Mouse (Mus musculus) liver, adult (tissue): ENCODE results near the gene Akap5.

Experiments
- GATA4 ChIP-seq: IDR thresholded peaks from 2 replicates; pipeline ENCODE4 v1.6.1; 2014; ENCODE audit warnings: mild to moderate bottlenecking, low read length; ENCODE audit not compliant: insufficient replicate concordance

The Akap5 gene

GRCm38 (mm10) chr12:76304199-76304598 lies 20.5 kb upstream of the Akap5 start:
- no peak for TF ChIP-seq GATA4

- no peak for TF ChIP-seq GATA4
These were observed 19.6 kb upstream of the Akap5 start for GRCm38 (mm10) chr12:76305107-76305506.

- TF ChIP-seq GATA4, result no peak
These were observed 17.7 kb upstream of the Akap5 start for GRCm38 (mm10) chr12:76306852-76307561.

DNA sequence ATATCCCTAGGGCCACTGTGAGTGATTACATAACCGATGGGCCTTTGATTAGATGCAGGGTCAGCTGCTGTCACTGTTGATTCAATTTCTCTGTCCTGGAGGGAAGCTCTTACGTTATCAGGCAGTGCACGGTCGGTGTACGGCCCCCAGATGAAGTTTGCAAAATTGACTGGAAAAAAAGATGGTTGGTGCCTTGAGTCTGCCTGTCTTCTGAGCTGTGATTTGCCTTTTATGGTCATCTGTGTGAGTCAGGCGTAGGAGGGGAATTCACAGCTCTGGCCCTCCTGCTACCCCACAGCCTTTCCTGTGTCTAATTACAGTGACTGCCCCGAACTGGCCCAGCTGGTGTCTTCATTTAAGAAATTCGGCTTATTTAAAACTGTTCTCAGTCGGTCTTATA lies 16.7 kb upstream of the Akap5 start:
- TF ChIP-seq GATA4, result no peak

- TF ChIP-seq GATA4, result no peak
These were observed 16.3 kb upstream of the Akap5 start for GRCm38 (mm10) chr12:76308436-76308835.

DNA sequence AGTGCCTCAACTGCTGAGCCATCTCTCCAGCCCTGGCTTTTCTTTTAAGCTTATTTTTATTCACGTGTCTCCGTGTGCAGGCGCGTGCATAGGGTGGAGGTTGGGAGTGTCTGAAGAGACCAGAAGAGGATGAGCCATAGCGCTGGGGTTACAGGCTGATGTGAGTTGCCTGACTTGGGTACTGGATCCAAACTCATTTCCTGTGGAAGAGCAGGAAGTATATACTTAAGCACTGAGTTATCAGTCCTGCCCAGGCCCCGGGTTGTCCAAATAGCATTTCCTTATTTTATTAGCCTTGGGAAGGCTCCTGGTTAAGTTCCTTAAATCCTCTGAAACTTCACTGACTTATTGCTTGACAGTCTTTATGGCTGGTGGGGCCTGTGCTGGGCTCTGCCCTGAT lies 14.7 kb upstream of the Akap5 start:
- no peak for TF ChIP-seq GATA4

DNA sequence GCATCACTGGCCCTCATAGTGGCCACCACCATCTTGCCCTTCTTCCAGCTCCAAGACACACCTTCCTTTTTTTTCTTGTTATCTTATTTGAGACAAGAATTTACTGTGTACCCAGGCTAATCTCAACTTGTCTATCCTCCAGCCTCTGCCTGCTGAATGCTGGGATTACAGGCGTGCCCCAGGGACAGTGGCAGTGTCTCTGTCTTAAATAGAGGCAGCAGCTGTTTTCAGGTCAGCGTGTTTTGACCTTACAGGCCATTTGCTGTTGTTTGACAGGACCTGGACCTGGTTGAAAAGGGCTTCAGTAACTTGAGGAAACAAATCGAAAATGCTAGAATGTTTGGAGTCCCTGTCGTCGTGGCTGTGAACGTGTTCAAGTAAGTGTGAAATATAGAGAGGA lies 14.1 kb upstream of the Akap5 start:
- TF ChIP-seq GATA4, result no peak

DNA sequence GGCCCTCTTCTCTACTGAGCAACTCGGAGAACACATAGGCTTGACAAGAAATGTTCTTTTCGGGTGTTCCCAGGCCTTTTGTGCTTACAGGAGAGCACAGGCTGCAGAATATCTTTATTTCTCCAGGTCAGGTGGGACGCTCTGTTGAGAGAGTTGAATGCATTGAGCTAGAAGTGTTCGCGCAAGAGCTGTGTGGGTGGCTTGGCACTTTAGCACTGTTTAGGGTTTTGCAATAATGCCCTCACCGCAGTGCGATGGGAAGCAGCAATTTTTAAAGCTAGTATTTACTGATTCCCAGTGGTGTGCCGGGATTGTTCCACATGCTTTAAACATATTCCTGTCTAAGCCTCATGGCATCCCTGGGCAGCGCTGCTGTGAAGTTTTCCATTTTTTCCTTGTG lies 13.5 kb upstream of the Akap5 start:
- no peak for TF ChIP-seq GATA4

GRCm38 (mm10) chr12:76311951-76312350 lies 12.7 kb upstream of the Akap5 start:
- no peak for TF ChIP-seq GATA4

DNA sequence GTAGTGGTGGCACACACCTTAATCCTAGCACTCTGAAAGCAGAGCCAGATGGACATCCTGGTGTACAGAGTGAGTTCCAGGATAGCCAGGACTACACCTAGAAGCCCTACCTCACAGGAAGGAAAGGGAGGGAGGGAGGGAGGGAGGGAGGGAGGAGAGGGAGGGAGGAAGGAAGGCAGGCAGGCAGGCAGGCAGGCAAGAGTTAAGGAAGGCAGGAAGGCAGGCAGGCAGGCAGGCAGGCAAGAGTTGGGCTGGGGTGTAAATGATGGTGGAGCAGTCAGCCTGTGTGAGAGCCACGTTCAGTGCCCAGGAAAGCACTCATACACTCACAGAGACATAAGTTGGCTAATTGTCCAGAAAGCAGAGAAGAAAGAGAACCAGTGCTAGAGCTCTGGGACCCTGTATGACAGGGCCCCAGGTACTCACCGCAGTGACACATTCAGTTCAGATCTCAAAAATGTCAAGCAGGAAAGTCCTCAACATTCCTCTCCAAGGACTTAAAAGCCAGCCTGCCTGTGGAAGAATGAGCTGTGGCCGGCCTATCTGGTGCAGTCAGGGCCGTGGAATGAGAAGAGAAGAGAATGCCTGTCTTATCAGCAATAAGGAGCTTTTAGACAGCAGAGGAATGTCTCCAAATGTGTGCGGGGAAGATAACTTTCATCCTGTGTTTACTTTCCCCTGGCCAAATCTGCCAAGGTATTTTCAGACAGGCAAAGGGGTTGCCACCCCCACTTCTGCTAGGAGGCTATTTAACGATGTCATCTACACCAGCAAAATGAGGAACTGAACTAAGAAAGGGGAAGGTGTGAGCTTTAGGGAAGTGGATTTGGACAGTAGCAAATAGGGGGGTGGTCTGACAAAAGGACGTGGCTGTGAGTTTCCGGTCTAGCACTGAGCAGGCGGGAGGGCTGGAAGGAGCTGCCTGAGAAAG lies 6.1 kb upstream of the Akap5 start:
- TF ChIP-seq GATA4, result no peak

GRCm38 (mm10) chr12:76326437-76327220 lies 1.9 kb downstream of the Akap5 start:
- no peak for TF ChIP-seq GATA4

- no peak for TF ChIP-seq GATA4
These were observed 4.1 kb downstream of the Akap5 start for GRCm38 (mm10) chr12:76328567-76329354.

- TF ChIP-seq GATA4, result no peak
These were observed 9.0 kb downstream of the Akap5 start for GRCm38 (mm10) chr12:76333688-76334087.

DNA sequence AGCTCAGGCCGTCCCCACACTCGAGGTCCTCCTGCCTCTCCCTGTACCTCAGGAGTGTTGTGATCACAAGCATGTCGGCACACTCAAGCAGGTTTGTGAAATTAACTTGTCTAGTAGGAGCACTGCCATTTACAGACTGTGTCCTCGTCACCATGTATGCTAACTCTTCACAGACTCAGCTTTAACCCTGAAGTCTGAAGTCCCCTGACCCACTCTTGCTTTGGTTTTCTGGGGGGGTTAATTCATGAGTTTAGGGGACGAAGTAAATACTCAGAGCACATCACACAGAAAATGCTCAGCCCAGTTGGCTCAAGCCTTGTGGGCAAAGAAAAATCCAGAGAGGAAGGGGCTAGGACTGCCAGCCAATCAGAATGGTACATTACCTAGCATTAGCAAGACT lies 10.9 kb downstream of the Akap5 start:
- no peak for TF ChIP-seq GATA4
